Mouse (Mus musculus) right cerebral cortex, postnatal 4 days (tissue): ENCODE data around the gene Klhl15.
"Not testable (repeated sequence)": the region's sequence is repeated elsewhere in the genome, so short reads cannot be mapped to it uniquely, and the experiment has no call there.

Experiments
- DNase-seq: peaks from one replicate; pipeline ENCODE4 v3.0.0-alpha.2; 2022

Gene Klhl15

GRCm38 (mm10) chrX:94234532-94235189 is at the start of gene Klhl15:
Gene Klhl15, plus strand, starts transcription at chrX:94234599.
- DNase-seq: peak; percentile 80

GRCm38 (mm10) chrX:94185156-94185555 is 49.2 kb upstream of the Klhl15 start:
- DNase-seq: no peak

- not testable (repeated sequence) for DNase-seq
These were observed 40.5 kb upstream of the Klhl15 start for GRCm38 (mm10) chrX:94193901-94194300.

- no peak for DNase-seq
These were observed 36.6 kb upstream of the Klhl15 start for GRCm38 (mm10) chrX:94197789-94198188.

- DNase-seq: no peak
These were observed 22.2 kb upstream of the Klhl15 start for GRCm38 (mm10) chrX:94212264-94212596.

- DNase-seq: peak; percentile 79
These were observed 21.6 kb upstream of the Klhl15 start, which contains the start of gene Eif2s3x for GRCm38 (mm10) chrX:94212597-94213321. Gene Eif2s3x, minus strand, starts transcription at chrX:94212862.

- no peak for DNase-seq
These were observed 21.0 kb upstream of the Klhl15 start for GRCm38 (mm10) chrX:94213384-94213783.

GRCm38 (mm10) chrX:94233432-94233831 is 967 bp upstream of the Klhl15 start:
- peak; percentile 6 for DNase-seq

- DNase-seq: no peak
These were observed 365 bp upstream of the Klhl15 start for GRCm38 (mm10) chrX:94233936-94234531.

- DNase-seq: no peak
These were observed 774 bp downstream of the Klhl15 start for GRCm38 (mm10) chrX:94235190-94235555.

- peak; percentile 2 for DNase-seq
These were observed 1.2 kb downstream of the Klhl15 start for GRCm38 (mm10) chrX:94235601-94236000.

- DNase-seq: no peak
These were observed 54.5 kb downstream of the Klhl15 start for GRCm38 (mm10) chrX:94288923-94289322.

- no peak for DNase-seq
These were observed 68.5 kb downstream of the Klhl15 start for GRCm38 (mm10) chrX:94302928-94303327.

- DNase-seq: no peak
These were observed 86.9 kb downstream of the Klhl15 start for GRCm38 (mm10) chrX:94321036-94321902.
